Mouse (Mus musculus): ENCODE measurements at regions not wholly inside any gene's neighbourhood (a gene's known extent, or its start where the extent isn't known, plus 50 kb on each side); places are given as distances from the start of the nearest gene placed in this dataset.

GRCm38 (mm10) chr15:61927385-61928120 lies 1004.7 kb upstream of the A1bg start:
- no peak for DNase-seq

GRCm38 (mm10) chr15:61920041-61920440 lies 997.2 kb upstream of the A1bg start:
- DNase-seq, result no peak

- DNase-seq, result no peak
Measured at GRCm38 (mm10) chr15:61913546-61914160, 990.8 kb upstream of the A1bg start.

- DNase-seq, result no peak
Measured at GRCm38 (mm10) chr15:61905165-61905845, 982.5 kb upstream of the A1bg start.

- no peak for DNase-seq
Measured at GRCm38 (mm10) chr15:61899809-61900208, 977.0 kb upstream of the A1bg start.

- DNase-seq, result no peak
Measured at GRCm38 (mm10) chr15:61897566-61897965, 974.8 kb upstream of the A1bg start.

- DNase-seq, result no peak
Measured at GRCm38 (mm10) chr15:61890330-61890729, 967.5 kb upstream of the A1bg start.

GRCm38 (mm10) chr15:61888569-61889326 lies 965.9 kb upstream of the A1bg start:
- DNase-seq, result no peak

GRCm38 (mm10) chr15:61879408-61879807 lies 956.6 kb upstream of the A1bg start:
- no peak for DNase-seq

- DNase-seq, result no peak
Measured at GRCm38 (mm10) chr15:61873047-61873446, 950.2 kb upstream of the A1bg start.

GRCm38 (mm10) chr15:61860759-61861158 lies 937.9 kb upstream of the A1bg start:
- no peak for DNase-seq

- DNase-seq, result no peak
Measured at GRCm38 (mm10) chr15:61855880-61856279, 933.1 kb upstream of the A1bg start.

GRCm38 (mm10) chr15:61812671-61813070 lies 889.9 kb upstream of the A1bg start:
- no peak for DNase-seq

GRCm38 (mm10) chr15:61805379-61805778 lies 882.6 kb upstream of the A1bg start:
- no peak for DNase-seq

- no peak for DNase-seq
Measured at GRCm38 (mm10) chr15:61800155-61800554, 877.3 kb upstream of the A1bg start.

GRCm38 (mm10) chr15:61797827-61798226 lies 875.0 kb upstream of the A1bg start:
- no peak for DNase-seq

- no peak for DNase-seq
Measured at GRCm38 (mm10) chr15:61794506-61794905, 871.7 kb upstream of the A1bg start.

- no peak for DNase-seq
Measured at GRCm38 (mm10) chr15:61789847-61790562, 867.2 kb upstream of the A1bg start.

- no peak for DNase-seq
Measured at GRCm38 (mm10) chr15:61787046-61787445, 864.2 kb upstream of the A1bg start.

- no peak for DNase-seq
Measured at GRCm38 (mm10) chr15:61781531-61781930, 858.7 kb upstream of the A1bg start.

GRCm38 (mm10) chr15:61772996-61773395 lies 850.2 kb upstream of the A1bg start:
- DNase-seq, result no peak
